Mouse (Mus musculus): Measurements from ENCODE around the gene Gm43517. TPM values are rescaled to one million over a fixed set of nuclear protein-coding genes. Genes with fewer than 3 reads are reported as not detected.

Gene Gm43517
- polyA plus RNA-seq, 1 experiment from 2014 or later = not detected

DNA sequence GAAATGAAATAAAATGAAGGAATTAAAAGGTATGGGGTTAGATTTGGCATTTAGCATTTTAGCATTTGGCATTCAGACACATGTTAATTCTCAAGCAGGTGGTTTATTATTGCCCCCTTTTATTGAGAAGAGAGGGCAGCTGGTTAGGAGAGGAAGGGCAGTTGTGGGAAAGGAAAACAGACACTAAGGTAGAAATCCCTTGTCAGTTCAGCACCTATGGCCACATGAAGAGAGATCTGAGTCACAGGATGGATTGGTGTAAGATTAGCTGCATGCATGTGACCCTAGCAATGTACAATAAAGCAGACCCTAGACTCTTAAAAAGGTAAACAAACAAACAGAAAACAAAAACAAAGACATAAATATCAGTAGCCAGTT, 13.2 kb downstream of the Gm43517 start:
- Histone ChIP-seq H3K9me3 (ENCODE audit: control insufficient read depth, low read length) (no peaks in the 10 kb centered on the region), H3K4me2 (ENCODE audit: low read length) (no peak overlapping the region), H3K27me3 (ENCODE audit: control insufficient read depth, insufficient read depth, low read length) (peaks cover 80% of the 10 kb centered on the region), H3K4me3 (replicated peaks; ENCODE audit: low read depth, low read length) (no peak overlapping the region), H3K36me3 (ENCODE audit: control insufficient read depth, insufficient read depth, low read length) (no peaks in the 10 kb centered on the region), H3K9ac (replicated peaks; ENCODE audit: low read length) (no peak overlapping the region), H3K4me1 (ENCODE audit: control insufficient read depth, insufficient read depth, low read length) (peaks cover 7% of the 10 kb centered on the region; the same call in 1 of the 2 replicates), H3K27ac (replicated peaks; ENCODE audit: low read depth, low read length) (no peak overlapping the region)
- DNase-seq (peak; percentile 9), ATAC-seq (ENCODE audit: low FRiP score, low TSS enrichment) (no peak)

- peaks cover 7% of the 10 kb centered on the region; the same call in 1 of the 2 replicates for H3K4me1 ChIP-seq (ENCODE audit: control insufficient read depth, insufficient read depth, low read length)
- no peaks in the 10 kb centered on the region for H3K9me3 ChIP-seq (ENCODE audit: control insufficient read depth, low read length)
- peaks cover 82% of the 10 kb centered on the region for H3K27me3 ChIP-seq (ENCODE audit: control insufficient read depth, insufficient read depth, low read length)
- no peak overlapping the region for H3K4me2 ChIP-seq (ENCODE audit: low read length)
- no peak overlapping the region for H3K27ac ChIP-seq (replicated peaks; ENCODE audit: low read depth, low read length)
- H3K4me3 ChIP-seq (replicated peaks; ENCODE audit: low read depth, low read length) = no peak overlapping the region
- no peak overlapping the region for H3K9ac ChIP-seq (replicated peaks; ENCODE audit: low read length)
- no peaks in the 10 kb centered on the region for H3K36me3 ChIP-seq (ENCODE audit: control insufficient read depth, insufficient read depth, low read length)
- ATAC-seq (ENCODE audit: low FRiP score, low TSS enrichment) (no peak), DNase-seq (peak; percentile 27)
- 13% methylated on average over 3 of the region's 3 CpGs for WGBS
Observed at GRCm38 (mm10) chr12:49398636-49399035, 13.7 kb downstream of the Gm43517 start.

DNA sequence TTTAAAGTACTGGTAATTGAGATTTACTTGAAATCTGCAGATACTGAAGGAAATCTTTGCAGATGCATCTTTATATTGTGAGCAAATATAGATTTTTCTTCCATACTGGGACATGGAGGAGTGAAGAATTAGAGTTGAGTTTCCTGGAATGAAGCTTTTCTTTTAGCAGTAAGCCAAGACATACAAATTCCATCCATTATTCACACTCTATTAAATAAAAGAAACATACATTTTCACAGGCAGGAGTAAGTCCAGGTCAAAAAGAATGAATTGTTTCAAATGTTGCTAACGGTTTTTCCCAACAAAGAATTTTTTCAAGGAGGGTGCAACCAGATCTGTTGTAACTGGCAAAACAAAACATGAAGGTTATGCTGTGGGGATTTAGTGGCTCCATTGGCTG, 14.6 kb downstream of the Gm43517 start:
- DNase-seq (no peak), ATAC-seq (ENCODE audit: low FRiP score, low TSS enrichment) (no peak)
- Histone ChIP-seq H3K4me2 (ENCODE audit: low read length) (no peak overlapping the region), H3K4me3 (replicated peaks; ENCODE audit: low read depth, low read length) (no peak overlapping the region), H3K4me1 (ENCODE audit: control insufficient read depth, insufficient read depth, low read length) (peaks cover 7% of the 10 kb centered on the region; the same call in 1 of the 2 replicates), H3K27ac (replicated peaks; ENCODE audit: low read depth, low read length) (no peak overlapping the region), H3K9ac (replicated peaks; ENCODE audit: low read length) (no peak overlapping the region), H3K36me3 (ENCODE audit: control insufficient read depth, insufficient read depth, low read length) (no peaks in the 10 kb centered on the region), H3K27me3 (ENCODE audit: control insufficient read depth, insufficient read depth, low read length) (peaks cover 81% of the 10 kb centered on the region), H3K9me3 (ENCODE audit: control insufficient read depth, low read length) (no peaks in the 10 kb centered on the region)
- 0% methylated on average over 1 of the region's 1 CpGs for WGBS

DNA sequence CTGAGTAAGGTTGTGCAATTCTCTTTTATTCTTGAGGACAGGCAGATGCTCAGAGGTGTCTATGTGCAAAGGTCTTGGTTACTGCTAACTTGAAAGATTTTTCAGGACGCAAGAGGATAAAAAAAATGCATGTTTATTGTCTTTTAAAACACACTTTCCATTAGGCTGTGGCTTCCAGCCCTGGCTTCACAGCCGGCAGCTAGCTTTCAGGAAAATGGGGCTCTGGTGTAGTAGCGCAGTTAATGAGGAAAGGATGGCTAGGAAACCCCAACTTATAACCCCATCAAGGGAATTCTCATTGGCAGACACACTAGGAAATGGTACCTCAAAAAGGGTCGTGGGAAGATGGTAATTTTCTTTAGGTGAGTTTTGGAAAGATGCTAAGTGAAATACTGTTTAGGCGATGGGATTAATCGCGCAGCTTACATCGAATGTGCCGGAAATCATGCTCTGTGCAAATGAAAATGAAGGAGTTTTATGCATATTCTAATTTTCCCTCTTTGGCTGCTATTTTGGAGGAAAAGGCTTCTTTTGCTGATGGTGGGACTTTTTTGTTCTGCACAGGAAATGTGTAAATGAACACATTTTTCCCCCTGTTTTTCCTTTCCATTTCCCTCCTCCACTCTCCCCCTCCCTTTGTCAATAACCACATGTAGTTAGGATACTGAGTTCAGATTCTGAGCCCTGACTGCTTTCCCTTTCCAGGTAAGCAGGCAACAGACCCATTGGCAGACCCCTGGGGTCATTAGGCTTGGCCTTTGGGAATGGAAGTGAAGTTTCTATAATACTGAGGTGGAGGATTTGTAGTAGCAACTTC, 15.3 kb downstream of the Gm43517 start:
- Histone ChIP-seq H3K27ac (replicated peaks; ENCODE audit: low read depth, low read length) (no peak overlapping the region), H3K4me3 (replicated peaks; ENCODE audit: low read depth, low read length) (no peak overlapping the region), H3K4me1 (ENCODE audit: control insufficient read depth, insufficient read depth, low read length) (peaks cover 7% of the 10 kb centered on the region; the same call in 1 of the 2 replicates), H3K9me3 (ENCODE audit: control insufficient read depth, low read length) (no peaks in the 10 kb centered on the region), H3K27me3 (ENCODE audit: control insufficient read depth, insufficient read depth, low read length) (peaks cover 80% of the 10 kb centered on the region), H3K9ac (replicated peaks; ENCODE audit: low read length) (no peak overlapping the region), H3K36me3 (ENCODE audit: control insufficient read depth, insufficient read depth, low read length) (no peaks in the 10 kb centered on the region), H3K4me2 (ENCODE audit: low read length) (no peak overlapping the region)
- DNase-seq = peak; percentile 36
- 3% methylated on average over 9 of the region's 9 CpGs for WGBS
- ATAC-seq (ENCODE audit: low FRiP score, low TSS enrichment) = no peak

GRCm38 (mm10) chr12:49400853-49401118, 15.8 kb downstream of the Gm43517 start:
- no peak for DNase-seq
- Histone ChIP-seq H3K9me3 (ENCODE audit: control insufficient read depth, low read length) (no peaks in the 10 kb centered on the region), H3K4me1 (ENCODE audit: control insufficient read depth, insufficient read depth, low read length) (peaks cover 7% of the 10 kb centered on the region; the same call in 1 of the 2 replicates), H3K27ac (replicated peaks; ENCODE audit: low read depth, low read length) (no peak overlapping the region), H3K36me3 (ENCODE audit: control insufficient read depth, insufficient read depth, low read length) (no peaks in the 10 kb centered on the region), H3K27me3 (ENCODE audit: control insufficient read depth, insufficient read depth, low read length) (peaks cover 77% of the 10 kb centered on the region), H3K9ac (replicated peaks; ENCODE audit: low read length) (no peak overlapping the region), H3K4me3 (replicated peaks; ENCODE audit: low read depth, low read length) (peak overlapping the region; percentile 36; the same call in 1 of the 2 replicates), H3K4me2 (ENCODE audit: low read length) (peak overlapping the region; percentile 70)
- under 1% methylated on average over 8 of the region's 8 CpGs for WGBS
- ATAC-seq (ENCODE audit: low FRiP score, low TSS enrichment) = no peak; the same call in 1 of the 2 replicates

DNA sequence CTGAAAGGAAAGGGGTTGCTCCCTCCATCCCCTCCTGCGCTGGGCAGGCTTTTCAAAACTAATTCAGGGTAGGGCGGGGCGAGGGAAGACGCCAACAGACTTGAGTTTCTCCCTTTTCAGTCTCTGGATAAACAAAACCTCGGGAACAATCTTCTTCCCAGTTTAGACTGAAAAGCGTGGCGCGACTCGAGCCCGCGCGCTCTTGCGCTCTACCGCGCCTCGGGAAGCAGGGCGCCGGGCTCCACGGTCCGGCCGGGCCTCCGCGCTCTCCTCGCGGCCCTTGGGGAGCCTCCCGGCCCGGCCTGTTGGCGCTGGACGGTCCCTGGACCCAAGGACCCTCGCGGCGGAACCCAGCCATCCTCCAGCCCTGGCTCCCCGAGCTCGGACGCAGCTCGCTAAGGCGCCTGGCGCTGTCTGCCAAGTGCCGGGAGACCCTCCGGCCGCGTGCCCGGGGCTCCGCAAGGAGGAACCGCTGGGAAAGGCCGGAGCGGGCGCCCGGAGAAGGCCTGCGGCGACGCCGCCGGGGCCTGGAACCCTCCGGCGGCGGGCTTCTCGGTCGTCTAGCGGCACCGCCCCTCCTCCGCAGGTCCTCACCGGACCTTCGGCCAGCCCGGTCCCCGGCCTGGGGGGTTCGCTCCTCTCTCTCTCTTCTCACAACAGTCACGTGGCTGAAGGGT, 16.3 kb downstream of the Gm43517 start:
- peak; percentile 70 for DNase-seq
- no peak overlapping the region for H3K27ac ChIP-seq (replicated peaks; ENCODE audit: low read depth, low read length)
- peaks cover 7% of the 10 kb centered on the region; the same call in 1 of the 2 replicates for H3K4me1 ChIP-seq (ENCODE audit: control insufficient read depth, insufficient read depth, low read length)
- peaks cover 73% of the 10 kb centered on the region for H3K27me3 ChIP-seq (ENCODE audit: control insufficient read depth, insufficient read depth, low read length)
- H3K4me2 ChIP-seq (ENCODE audit: low read length) = peak overlapping the region; percentile 70
- peak; percentile 74 for ATAC-seq (ENCODE audit: low FRiP score, low TSS enrichment)
- peak overlapping the region; percentile 36 for H3K4me3 ChIP-seq (replicated peaks; ENCODE audit: low read depth, low read length)
- WGBS = under 1% methylated on average over 68 of the region's 68 CpGs
- H3K9me3 ChIP-seq (ENCODE audit: control insufficient read depth, low read length) = no peaks in the 10 kb centered on the region
- H3K9ac ChIP-seq (replicated peaks; ENCODE audit: low read length) = peak overlapping the region; percentile 29; the same call in 1 of the 2 replicates
- no peaks in the 10 kb centered on the region for H3K36me3 ChIP-seq (ENCODE audit: control insufficient read depth, insufficient read depth, low read length)

DNA sequence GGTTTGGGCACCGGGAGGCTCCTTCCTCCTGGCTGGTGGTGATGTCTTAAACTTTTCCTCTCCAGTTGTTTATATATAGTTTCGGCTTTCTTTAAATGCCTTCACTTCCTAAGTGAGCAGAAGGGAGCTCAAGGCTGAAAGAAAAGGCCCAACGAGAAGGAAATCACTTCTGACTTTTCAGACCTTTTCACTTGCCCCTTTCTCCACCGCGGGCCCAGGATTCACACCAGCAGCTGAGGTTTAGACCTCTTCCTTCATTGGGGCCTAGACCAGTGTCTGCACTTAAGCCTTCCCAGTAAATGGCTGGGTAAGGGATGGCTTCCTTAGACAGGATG, 16.8 kb downstream of the Gm43517 start:
- H3K4me1 ChIP-seq (ENCODE audit: control insufficient read depth, insufficient read depth, low read length) = peaks cover 7% of the 10 kb centered on the region; the same call in 1 of the 2 replicates
- ATAC-seq (ENCODE audit: low FRiP score, low TSS enrichment) = no peak
- no peak overlapping the region; the same call in 1 of the 2 replicates for H3K9ac ChIP-seq (replicated peaks; ENCODE audit: low read length)
- no peaks in the 10 kb centered on the region for H3K9me3 ChIP-seq (ENCODE audit: control insufficient read depth, low read length)
- DNase-seq = peak; percentile 29
- H3K27me3 ChIP-seq (ENCODE audit: control insufficient read depth, insufficient read depth, low read length) = peaks cover 70% of the 10 kb centered on the region
- H3K27ac ChIP-seq (replicated peaks; ENCODE audit: low read depth, low read length) = no peak overlapping the region
- under 1% methylated on average over 5 of the region's 5 CpGs for WGBS
- H3K4me3 ChIP-seq (replicated peaks; ENCODE audit: low read depth, low read length) = peak overlapping the region; percentile 36
- peak overlapping the region; percentile 70 for H3K4me2 ChIP-seq (ENCODE audit: low read length)
- H3K36me3 ChIP-seq (ENCODE audit: control insufficient read depth, insufficient read depth, low read length) = no peaks in the 10 kb centered on the region

DNA sequence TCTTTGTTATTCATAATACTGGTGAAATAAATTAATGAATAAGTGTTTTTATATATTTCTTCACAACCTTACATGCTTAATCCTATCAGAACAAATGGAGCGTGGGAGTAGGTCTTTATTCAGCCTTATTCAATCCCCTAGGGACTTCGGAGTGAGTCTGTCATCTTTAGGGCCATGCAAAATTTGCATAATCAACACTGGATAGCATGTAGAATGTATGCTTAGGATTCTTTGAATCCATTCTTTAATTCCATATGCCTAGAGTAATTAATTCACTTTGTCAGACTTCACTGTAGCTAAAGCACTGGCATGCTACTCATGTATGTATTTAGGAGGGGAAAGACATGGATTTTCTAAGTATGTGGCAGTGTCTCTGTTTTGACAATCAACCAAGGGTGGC, 24.9 kb downstream of the Gm43517 start:
- Histone ChIP-seq H3K9ac (replicated peaks; ENCODE audit: low read length) (no peak overlapping the region), H3K9me3 (ENCODE audit: control insufficient read depth, low read length) (no peaks in the 10 kb centered on the region), H3K4me3 (replicated peaks; ENCODE audit: low read depth, low read length) (no peak overlapping the region), H3K4me1 (ENCODE audit: control insufficient read depth, insufficient read depth, low read length) (no peaks in the 10 kb centered on the region), H3K4me2 (ENCODE audit: low read length) (no peak overlapping the region), H3K27me3 (ENCODE audit: control insufficient read depth, insufficient read depth, low read length) (peaks cover 16% of the 10 kb centered on the region; the same call in 1 of the 2 replicates), H3K27ac (replicated peaks; ENCODE audit: low read depth, low read length) (no peak overlapping the region), H3K36me3 (ENCODE audit: control insufficient read depth, insufficient read depth, low read length) (no peaks in the 10 kb centered on the region)
- ATAC-seq (ENCODE audit: low FRiP score, low TSS enrichment) = no peak
- peak; percentile 26 for DNase-seq
- 20% methylated on average over 2 of the region's 2 CpGs for WGBS

- no peak overlapping the region for H3K4me2 ChIP-seq (ENCODE audit: low read length)
- H3K27me3 ChIP-seq (ENCODE audit: control insufficient read depth, insufficient read depth, low read length) = no peaks in the 10 kb centered on the region
- no peak overlapping the region for H3K4me3 ChIP-seq (replicated peaks; ENCODE audit: low read depth, low read length)
- no peaks in the 10 kb centered on the region for H3K4me1 ChIP-seq (ENCODE audit: control insufficient read depth, insufficient read depth, low read length)
- no peak for DNase-seq
- WGBS = 85% methylated on average over 3 of the region's 3 CpGs
- no peak for ATAC-seq (ENCODE audit: low FRiP score, low TSS enrichment)
- no peaks in the 10 kb centered on the region for H3K36me3 ChIP-seq (ENCODE audit: control insufficient read depth, insufficient read depth, low read length)
- no peak overlapping the region for H3K9ac ChIP-seq (replicated peaks; ENCODE audit: low read length)
- H3K27ac ChIP-seq (replicated peaks; ENCODE audit: low read depth, low read length) = no peak overlapping the region
- H3K9me3 ChIP-seq (ENCODE audit: control insufficient read depth, low read length) = no peaks in the 10 kb centered on the region
Observed at GRCm38 (mm10) chr12:49417963-49418362, 33.0 kb downstream of the Gm43517 start.
